Mouse (Mus musculus): ENCODE data around the gene Hormad1.

GRCm38 (mm10) chr3:95524673-95525072 lies 34.8 kb upstream of the Hormad1 start:
- no peak for TF ChIP-seq CTCF (IDR thresholded peaks at IDR 0.05; ENCODE audit: borderline replicate concordance, insufficient read depth, low read length)
- TF ChIP-seq POLR2A (IDR thresholded peaks at IDR 0.05; ENCODE audit: low read depth, low read length), result no peak
